Comparison of ENCODE assay signal across 8 mouse cellular contexts in the genomic region with DNA sequence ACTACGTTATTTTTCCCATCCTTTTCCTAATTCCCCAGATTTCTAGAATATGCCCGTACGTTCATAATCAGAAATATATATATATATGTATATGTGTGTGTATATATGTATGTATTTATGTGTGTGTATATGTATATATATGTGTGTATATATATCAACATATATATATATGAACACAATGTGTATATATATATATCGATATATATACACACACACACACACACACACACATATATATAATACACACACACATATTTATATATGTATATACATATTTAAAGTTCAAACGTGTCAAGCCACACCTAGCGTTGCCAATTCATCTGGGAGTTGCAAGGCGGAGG. TPM values are rescaled to one million over a fixed set of nuclear protein-coding genes. Genes with fewer than 3 reads are reported as not detected.
A peak's percentile ranks its signal among the peaks of the same experiment; 100 is the strongest.
DNase-seq lines count a peak whose midpoint lies in the region; ATAC-seq and TF ChIP-seq lines count a peak whose summit lies in the region.

No protein-coding gene starts in this region.

- peak overlapping the region; percentile 98 for H3K27ac ChIP-seq in gastrocnemius, adult 2 months
- peak overlapping the region; percentile 73 for H3K27ac ChIP-seq in testis, adult 2 months (ENCODE audit: control insufficient read depth, insufficient read depth, low read depth, low read length)
- peak overlapping the region; percentile 71 for H3K27ac ChIP-seq in liver, embryonic 13.5 days

- peak overlapping the region; percentile 82 for H3K4me3 ChIP-seq in gastrocnemius, adult 2 months
- H3K4me3 ChIP-seq in testis, adult 2 months (ENCODE audit: control insufficient read depth, low read depth, low read length): peak overlapping the region; percentile 89
- peak overlapping the region; percentile 62 for H3K4me3 ChIP-seq in liver, embryonic 13.5 days (replicated peaks)

- H3K9me3 ChIP-seq in liver, embryonic 13.5 days (replicated peaks): no peaks in the 10 kb centered on the region

- no peak; the same call in 1 of the 2 replicates for ATAC-seq in liver, embryonic 13.5 days (ENCODE audit: low read depth)

- H3K36me3 ChIP-seq in testis, adult 2 months (ENCODE audit: control insufficient read depth, insufficient read depth, low read length): no peaks in the 10 kb centered on the region
- H3K36me3 ChIP-seq in liver, embryonic 13.5 days: no peaks in the 10 kb centered on the region

- no peak for DNase-seq in gastrocnemius, adult 2 months
- no peak for DNase-seq in gastrocnemius, adult 18-20 months (ENCODE audit: low spot score)
- no peak for DNase-seq in testis, postnatal 14 days (ENCODE audit: low spot score)
- no peak for DNase-seq in liver, embryonic 13.5 days
- no peak for DNase-seq in embryo, embryonic 10.5 days (ENCODE audit: low spot score)
- no peak for DNase-seq in frontal cortex, postnatal 14 days (ENCODE audit: low spot score in 2 of 2)
- DNase-seq in ovary, postnatal 36 days (ENCODE audit: low spot score): no peak

- H3K27me3 ChIP-seq in testis, adult 2 months (ENCODE audit: control insufficient read depth, insufficient read depth, low read length): no peaks in the 10 kb centered on the region
- no peaks in the 10 kb centered on the region for H3K27me3 ChIP-seq in liver, embryonic 13.5 days

- WGBS in liver, embryonic 13.5 days (ENCODE audit: insufficient replicate concordance): 39% methylated on average over 7 of the region's 7 CpGs

- intact Hi-C loops in gastrocnemius, adult 2 months (cut with DNase I): loop anchor here (2.0 kb wide), 1 partner anchor 16 kb away; the partner anchor contains the start of gene Rab6a

- H3K4me2 ChIP-seq in liver, embryonic 13.5 days: peak overlapping the region; percentile 67

- H3K4me1 ChIP-seq in testis, adult 2 months (ENCODE audit: control insufficient read depth, insufficient read depth, low read length): peaks cover 7% of the 10 kb centered on the region
- peaks cover 11% of the 10 kb centered on the region for H3K4me1 ChIP-seq in liver, embryonic 13.5 days (replicated peaks)

- no peak for TF ChIP-seq CTCF in gastrocnemius, adult 2 months (IDR thresholded peaks at IDR 0.05)
- TF ChIP-seq CTCF in testis, adult 2 months (IDR thresholded peaks at IDR 0.05; ENCODE audit: control insufficient read depth, insufficient read depth, insufficient replicate concordance, low read depth, low read length): no peak

- H3K9ac ChIP-seq in liver, embryonic 13.5 days: peak overlapping the region; percentile 67

- TF ChIP-seq POLR2A in testis, adult 2 months (IDR thresholded peaks at IDR 0.05; ENCODE audit: control insufficient read depth, low read depth, low read length): no peak

RNA-seq across cellular contexts. Expression of gene Rab6a, which starts 16.7 kb away (rescaled TPM):
- total RNA-seq in gastrocnemius, adult 2 months (2021): 10 to 100 TPM; 64.9 to 67.6 TPM
- total RNA-seq in gastrocnemius, adult 18-20 months (2021): 10 to 100 TPM; 65.5 to 68.8 TPM
- 17.1 and 17.2 TPM in 2 replicates for polyA plus RNA-seq in testis, adult 2 months (2012; rRNA removed)
- 40.2 and 46.7 TPM in 2 replicates for polyA plus RNA-seq in liver, embryonic 13.5 days (2015; fragmentation: Nextera tagmentation; extraction: Ambion mirVana)

RNA-seq across cellular contexts. Expression of gene Mrpl48, which starts 17.6 kb away (rescaled TPM):
- total RNA-seq in gastrocnemius, adult 2 months (2021): 10 to 100 TPM; 55.0 to 60.2 TPM
- total RNA-seq in gastrocnemius, adult 18-20 months (2021): 10 to 100 TPM; 54.7 to 60.4 TPM
- 19.2 and 20.6 TPM in 2 replicates for polyA plus RNA-seq in testis, adult 2 months (2012; rRNA removed)
- polyA plus RNA-seq in liver, embryonic 13.5 days (2015; fragmentation: Nextera tagmentation; extraction: Ambion mirVana): 57.0 and 59.8 TPM in 2 replicates

RNA-seq across cellular contexts. Expression of gene Coa4, which starts 53.6 kb away (rescaled TPM):
- total RNA-seq in gastrocnemius, adult 2 months (2021): 10 to 100 TPM; 11.4 to 13.2 TPM
- 10 to 100 TPM; 10.1 to 11.7 TPM for total RNA-seq in gastrocnemius, adult 18-20 months (2021)
- polyA plus RNA-seq in testis, adult 2 months (2012; rRNA removed): 29.5 and 29.6 TPM in 2 replicates
- 14.0 and 14.3 TPM in 2 replicates for polyA plus RNA-seq in liver, embryonic 13.5 days (2015; fragmentation: Nextera tagmentation; extraction: Ambion mirVana)
